Mouse (Mus musculus): Measurements from ENCODE around the gene Reep3. TPM values are rescaled to one million over a fixed set of nuclear protein-coding genes. Genes with fewer than 3 reads are reported as not detected.
A peak's percentile ranks its signal among the peaks of the same experiment; 100 is the strongest.
"Not testable (repeated sequence)": the region's sequence is repeated elsewhere in the genome, so short reads cannot be mapped to it uniquely, and the experiment has no call there.

The Reep3 gene
- polyA plus RNA-seq, 1 experiment from 2014 or later = 8.9 TPM

DNA sequence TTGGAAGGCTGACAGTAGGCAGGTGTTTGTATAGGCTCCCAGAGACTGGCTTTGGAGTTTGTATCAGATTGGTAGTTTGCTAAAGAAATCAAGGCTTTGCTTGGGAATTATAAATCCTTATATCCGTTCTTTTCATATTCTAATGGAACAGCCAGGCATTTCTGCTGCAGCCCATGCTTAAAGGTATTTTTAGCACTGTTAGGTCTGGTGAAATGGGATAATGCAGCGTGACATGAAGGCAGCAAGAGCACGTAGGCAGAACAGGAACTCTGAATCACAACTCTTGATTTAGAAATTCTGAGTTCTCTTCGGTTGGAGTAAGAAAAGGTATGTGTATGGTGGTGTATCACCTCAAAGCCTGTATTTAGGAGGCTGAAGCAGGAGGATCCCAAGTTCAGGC, 27.4 kb upstream of the Reep3 start:
- no peak overlapping the region for H3K4me2 ChIP-seq

GRCm38 (mm10) chr10:67123756-67124155, 27.0 kb upstream of the Reep3 start:
- H3K4me1 ChIP-seq (replicated peaks) = peaks cover 28% of the 10 kb centered on the region
- H3K4me3 ChIP-seq (replicated peaks) = no peak overlapping the region
- no peak overlapping the region for H3K4me2 ChIP-seq
- WGBS (ENCODE audit: insufficient replicate concordance) = 27% methylated on average over 2 of the region's 2 CpGs
- ATAC-seq (ENCODE audit: insufficient read depth) = no peak
- H3K9me3 ChIP-seq (replicated peaks) = no peaks in the 10 kb centered on the region
- no peak overlapping the region for H3K9ac ChIP-seq
- peaks cover 41% of the 10 kb centered on the region for H3K27me3 ChIP-seq
- no peak overlapping the region for H3K27ac ChIP-seq (replicated peaks)
- H3K36me3 ChIP-seq (replicated peaks) = no peaks in the 10 kb centered on the region

More for the DNA sequence above, 27.4 kb upstream of the Reep3 start:
- H3K4me1 ChIP-seq (replicated peaks) = peaks cover 27% of the 10 kb centered on the region
- no peak overlapping the region for H3K4me3 ChIP-seq (replicated peaks)
- 54% methylated on average over 4 of the region's 4 CpGs for WGBS (ENCODE audit: insufficient replicate concordance)
- H3K9ac ChIP-seq = no peak overlapping the region
- no peak for ATAC-seq (ENCODE audit: insufficient read depth)
- H3K9me3 ChIP-seq (replicated peaks) = no peaks in the 10 kb centered on the region
- no peaks in the 10 kb centered on the region for H3K36me3 ChIP-seq (replicated peaks)
- no peak overlapping the region for H3K27ac ChIP-seq (replicated peaks)
- peaks cover 44% of the 10 kb centered on the region for H3K27me3 ChIP-seq

- Histone ChIP-seq H3K27ac (replicated peaks) (no peak overlapping the region), H3K4me1 (replicated peaks) (peaks cover 16% of the 10 kb centered on the region; the same call in 1 of the 2 replicates), H3K4me3 (replicated peaks) (no peak overlapping the region), H3K4me2 (no peak overlapping the region), H3K36me3 (replicated peaks) (no peaks in the 10 kb centered on the region), H3K9ac (no peak overlapping the region), H3K9me3 (replicated peaks) (no peaks in the 10 kb centered on the region), H3K27me3 (peaks cover 12% of the 10 kb centered on the region)
- 77% methylated on average over 2 of the region's 2 CpGs for WGBS (ENCODE audit: insufficient replicate concordance)
- ATAC-seq (ENCODE audit: insufficient read depth) = no peak
These were observed 23.9 kb upstream of the Reep3 start for GRCm38 (mm10) chr10:67120640-67121039.

GRCm38 (mm10) chr10:67120180-67120579, 23.4 kb upstream of the Reep3 start:
- Histone ChIP-seq H3K9me3 (replicated peaks) (no peaks in the 10 kb centered on the region), H3K27ac (replicated peaks) (no peak overlapping the region), H3K4me2 (no peak overlapping the region), H3K27me3 (peaks cover 7% of the 10 kb centered on the region), H3K4me3 (replicated peaks) (no peak overlapping the region), H3K36me3 (replicated peaks) (no peaks in the 10 kb centered on the region), H3K4me1 (replicated peaks) (peaks cover 21% of the 10 kb centered on the region; the same call in 1 of the 2 replicates), H3K9ac (no peak overlapping the region)
- no peak for ATAC-seq (ENCODE audit: insufficient read depth)
- WGBS (ENCODE audit: insufficient replicate concordance) = 47% methylated on average over 4 of the region's 4 CpGs

DNA sequence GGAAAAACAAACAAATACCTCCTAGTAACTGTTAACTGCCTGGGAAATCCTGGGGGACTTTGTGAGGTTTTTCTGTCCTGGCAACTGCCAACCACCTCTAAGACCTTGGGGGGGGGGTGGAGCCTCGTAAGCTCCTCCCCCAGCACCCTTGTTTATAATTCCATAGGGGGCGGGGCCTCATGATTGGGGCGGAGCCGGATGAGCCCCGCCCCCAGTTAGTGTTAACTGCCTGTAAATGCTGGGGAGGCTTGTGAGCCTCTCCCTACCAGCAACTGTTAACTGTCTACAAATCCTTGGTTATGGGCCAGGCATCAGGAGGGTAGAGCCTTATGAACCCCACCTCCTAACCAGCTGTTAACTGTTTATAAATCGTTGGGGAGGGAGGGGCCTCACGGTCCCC, 22.5 kb upstream of the Reep3 start:
- no peak overlapping the region for H3K9ac ChIP-seq
- no peak for ATAC-seq (ENCODE audit: insufficient read depth)
- no peaks in the 10 kb centered on the region for H3K9me3 ChIP-seq (replicated peaks)
- no peak overlapping the region for H3K4me3 ChIP-seq (replicated peaks)
- H3K4me1 ChIP-seq (replicated peaks) = peaks cover 21% of the 10 kb centered on the region; the same call in 1 of the 2 replicates
- WGBS (ENCODE audit: insufficient replicate concordance) = 52% methylated on average over 7 of the region's 7 CpGs
- no peak overlapping the region for H3K4me2 ChIP-seq
- no peaks in the 10 kb centered on the region for H3K27me3 ChIP-seq
- no peaks in the 10 kb centered on the region for H3K36me3 ChIP-seq (replicated peaks)
- no peak overlapping the region for H3K27ac ChIP-seq (replicated peaks)

GRCm38 (mm10) chr10:67116251-67116650, 19.5 kb upstream of the Reep3 start:
- Histone ChIP-seq H3K36me3 (replicated peaks) (no peaks in the 10 kb centered on the region), H3K4me3 (replicated peaks) (no peak overlapping the region), H3K4me2 (no peak overlapping the region), H3K9ac (no peak overlapping the region), H3K9me3 (replicated peaks) (no peaks in the 10 kb centered on the region), H3K27me3 (no peaks in the 10 kb centered on the region), H3K27ac (replicated peaks) (no peak overlapping the region), H3K4me1 (replicated peaks) (peaks cover 31% of the 10 kb centered on the region)
- ATAC-seq (ENCODE audit: insufficient read depth) = no peak
- 69% methylated on average over 8 of the region's 8 CpGs for WGBS (ENCODE audit: insufficient replicate concordance)

- no peaks in the 10 kb centered on the region for H3K27me3 ChIP-seq
- H3K4me1 ChIP-seq (replicated peaks) = peaks cover 31% of the 10 kb centered on the region
- H3K9ac ChIP-seq = no peak overlapping the region
- no peak overlapping the region for H3K4me3 ChIP-seq (replicated peaks)
- no peaks in the 10 kb centered on the region for H3K9me3 ChIP-seq (replicated peaks)
- H3K4me2 ChIP-seq = no peak overlapping the region
- peak overlapping the region; percentile 16; the same call in 1 of the 2 replicates for H3K27ac ChIP-seq (replicated peaks)
- no peaks in the 10 kb centered on the region for H3K36me3 ChIP-seq (replicated peaks)
- no peak for ATAC-seq (ENCODE audit: insufficient read depth)
- 24% methylated on average over 5 of the region's 5 CpGs for WGBS (ENCODE audit: insufficient replicate concordance)
These were observed 18.9 kb upstream of the Reep3 start for GRCm38 (mm10) chr10:67115666-67116091.

DNA sequence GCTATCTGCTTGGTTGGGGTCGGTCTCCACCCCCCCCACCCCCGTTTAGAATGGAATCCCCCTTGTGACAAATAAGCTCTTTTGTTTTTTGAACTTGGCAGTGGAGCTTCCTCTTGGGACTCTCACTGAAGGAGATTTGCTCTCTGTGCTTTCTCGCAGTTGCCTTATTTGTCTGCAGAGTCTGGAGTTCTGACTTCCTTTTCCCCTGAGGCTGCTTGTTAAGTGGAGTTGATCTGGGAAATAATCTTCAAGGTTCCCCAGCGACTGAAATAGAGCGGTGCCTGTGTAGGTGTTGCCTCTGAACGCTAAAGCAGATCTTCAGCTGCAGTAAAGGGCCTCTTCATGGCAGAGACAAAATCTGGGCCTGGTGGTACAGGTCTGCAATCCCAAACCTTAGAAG, 18.4 kb upstream of the Reep3 start:
- H3K4me3 ChIP-seq (replicated peaks) = no peak overlapping the region
- H3K27ac ChIP-seq (replicated peaks) = peak overlapping the region; percentile 16
- no peaks in the 10 kb centered on the region; the same call in 1 of the 2 replicates for H3K36me3 ChIP-seq (replicated peaks)
- H3K9me3 ChIP-seq (replicated peaks) = no peaks in the 10 kb centered on the region
- WGBS (ENCODE audit: insufficient replicate concordance) = 26% methylated on average over 6 of the region's 6 CpGs
- H3K4me2 ChIP-seq = no peak overlapping the region
- H3K4me1 ChIP-seq (replicated peaks) = peaks cover 28% of the 10 kb centered on the region
- no peaks in the 10 kb centered on the region for H3K27me3 ChIP-seq
- ATAC-seq (ENCODE audit: insufficient read depth) = no peak
- H3K9ac ChIP-seq = no peak overlapping the region

DNA sequence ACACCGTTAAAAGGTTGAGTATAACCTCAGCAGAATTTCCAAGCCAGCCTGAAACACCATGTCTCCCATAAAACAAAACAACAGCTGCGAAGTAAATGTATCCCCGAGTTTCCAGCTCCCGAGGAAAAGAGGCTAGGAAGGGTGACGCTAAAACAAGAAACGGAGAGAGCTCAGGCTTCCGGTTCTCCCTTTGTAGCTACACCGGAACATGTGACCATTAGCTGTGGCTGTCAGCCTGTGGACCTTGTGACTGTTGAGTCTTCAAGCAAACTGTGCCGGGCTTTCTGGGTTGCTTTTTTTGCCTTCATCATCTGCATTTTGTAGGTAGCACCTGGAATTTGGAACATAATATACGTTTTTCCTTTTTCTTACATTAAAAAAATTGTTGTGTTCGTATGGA, 17.1 kb upstream of the Reep3 start:
- 78% methylated on average over 11 of the region's 11 CpGs for WGBS (ENCODE audit: insufficient replicate concordance)
- ATAC-seq (ENCODE audit: insufficient read depth) = no peak
- H3K36me3 ChIP-seq (replicated peaks) = no peaks in the 10 kb centered on the region; the same call in 1 of the 2 replicates
- H3K9me3 ChIP-seq (replicated peaks) = no peaks in the 10 kb centered on the region
- no peak overlapping the region for H3K9ac ChIP-seq
- no peaks in the 10 kb centered on the region for H3K27me3 ChIP-seq
- no peak overlapping the region for H3K27ac ChIP-seq (replicated peaks)
- peaks cover 25% of the 10 kb centered on the region for H3K4me1 ChIP-seq (replicated peaks)
- H3K4me3 ChIP-seq (replicated peaks) = no peak overlapping the region
- H3K4me2 ChIP-seq = no peak overlapping the region

DNA sequence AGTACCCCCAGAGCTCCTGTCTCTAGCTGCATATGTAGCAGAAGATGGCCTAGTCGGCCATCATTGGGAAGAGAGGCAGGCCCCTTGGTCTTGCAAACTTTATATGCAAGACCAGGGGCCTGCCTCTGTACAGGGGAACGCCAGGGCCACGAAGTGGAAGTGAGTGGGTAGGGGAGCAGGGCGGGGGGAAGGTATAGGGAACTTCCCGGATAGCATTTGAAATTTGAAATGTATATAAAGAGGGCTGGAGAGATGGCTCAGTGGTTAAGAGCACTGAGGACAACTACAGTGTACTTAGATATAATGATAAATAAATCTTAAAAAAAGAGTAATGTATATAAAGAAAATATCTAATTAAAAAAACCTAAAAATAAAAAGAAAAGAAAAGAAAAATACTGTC, 16.2 kb upstream of the Reep3 start:
- not testable (repeated sequence) for H3K27me3 ChIP-seq; H3K4me2 ChIP-seq; ATAC-seq (ENCODE audit: insufficient read depth); H3K27ac ChIP-seq (replicated peaks); H3K4me3 ChIP-seq (replicated peaks); H3K9me3 ChIP-seq (replicated peaks); H3K36me3 ChIP-seq (replicated peaks); H3K9ac ChIP-seq
- peaks cover 33% of the 10 kb centered on the region for H3K4me1 ChIP-seq (replicated peaks)
- 43% methylated on average over 5 of the region's 5 CpGs for WGBS (ENCODE audit: insufficient replicate concordance)

GRCm38 (mm10) chr10:67111799-67112177, 15.0 kb upstream of the Reep3 start:
- no peak for ATAC-seq (ENCODE audit: insufficient read depth)
- no peak overlapping the region for H3K27ac ChIP-seq (replicated peaks)
- H3K9me3 ChIP-seq (replicated peaks) = no peaks in the 10 kb centered on the region
- H3K36me3 ChIP-seq (replicated peaks) = no peaks in the 10 kb centered on the region; the same call in 1 of the 2 replicates
- H3K4me1 ChIP-seq (replicated peaks) = peaks cover 44% of the 10 kb centered on the region
- 36% methylated on average over 5 of the region's 5 CpGs for WGBS (ENCODE audit: insufficient replicate concordance)
- H3K4me2 ChIP-seq = no peak overlapping the region
- no peak overlapping the region for H3K4me3 ChIP-seq (replicated peaks)
- H3K9ac ChIP-seq = no peak overlapping the region
- no peaks in the 10 kb centered on the region for H3K27me3 ChIP-seq
